Mouse (Mus musculus) cerebellum, adult 18-20 months (tissue): ENCODE measurements around the gene Gm47996.
"Not testable (repeated sequence)": the region's sequence is repeated elsewhere in the genome, so short reads cannot be mapped to it uniquely, and the experiment has no call there.

Experiments used
- DNase-seq, 2 experiments: peaks; one replicate each; pipeline ENCODE4 v3.0.0; 2021

Gene Gm47996

DNA sequence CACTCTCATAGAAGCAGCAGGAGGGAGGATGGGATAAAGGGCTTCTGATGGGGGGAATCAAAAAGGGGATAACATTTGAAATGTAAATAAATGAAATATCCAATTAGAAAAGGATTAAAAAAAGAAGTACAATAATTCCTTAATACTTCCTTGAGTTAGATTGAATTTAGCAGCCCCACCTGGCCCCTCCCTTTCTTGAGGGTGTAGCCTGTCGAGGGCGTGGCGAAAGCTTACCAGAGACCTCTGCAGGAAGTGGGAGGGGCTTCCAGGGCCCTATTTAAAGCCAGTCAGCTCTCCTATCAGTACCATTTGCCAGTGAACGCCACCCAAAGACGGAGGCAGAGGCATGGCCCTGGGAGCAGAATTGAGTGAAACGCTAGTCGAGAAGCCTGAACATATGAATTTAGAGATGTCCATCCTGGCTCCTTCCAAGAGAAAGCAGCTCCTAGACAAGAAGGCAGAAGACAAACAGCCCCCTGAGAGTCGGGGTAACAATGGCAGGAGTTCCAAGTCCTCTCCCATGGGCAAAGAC lies at the start of gene Gm47996:
Gm47996 (plus strand) TSS at position 308 of the 532 bp plus-strand sequence.
- peak in 1 of 2 experiments; percentile 3 for DNase-seq

DNA sequence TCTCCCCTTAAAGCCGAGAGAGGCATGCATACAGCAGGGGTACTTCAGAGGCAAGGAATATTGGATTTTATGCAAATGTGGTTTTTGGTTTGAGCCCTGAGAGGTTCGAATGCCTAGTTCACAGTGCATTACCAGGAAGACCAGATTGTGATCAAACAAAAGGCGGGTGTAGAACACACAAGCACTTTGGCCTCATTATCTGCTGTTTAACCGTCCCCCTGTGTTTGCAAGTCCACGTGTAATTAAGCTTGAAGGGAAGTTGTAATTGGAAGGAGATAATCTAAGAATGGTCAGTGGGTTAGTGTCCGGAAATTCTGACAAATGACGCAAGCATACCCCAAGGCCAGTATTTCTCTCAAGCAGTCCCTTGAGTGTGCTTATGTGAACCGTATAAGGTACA lies 43.9 kb upstream of the Gm47996 start:
- DNase-seq, result no peak

DNA sequence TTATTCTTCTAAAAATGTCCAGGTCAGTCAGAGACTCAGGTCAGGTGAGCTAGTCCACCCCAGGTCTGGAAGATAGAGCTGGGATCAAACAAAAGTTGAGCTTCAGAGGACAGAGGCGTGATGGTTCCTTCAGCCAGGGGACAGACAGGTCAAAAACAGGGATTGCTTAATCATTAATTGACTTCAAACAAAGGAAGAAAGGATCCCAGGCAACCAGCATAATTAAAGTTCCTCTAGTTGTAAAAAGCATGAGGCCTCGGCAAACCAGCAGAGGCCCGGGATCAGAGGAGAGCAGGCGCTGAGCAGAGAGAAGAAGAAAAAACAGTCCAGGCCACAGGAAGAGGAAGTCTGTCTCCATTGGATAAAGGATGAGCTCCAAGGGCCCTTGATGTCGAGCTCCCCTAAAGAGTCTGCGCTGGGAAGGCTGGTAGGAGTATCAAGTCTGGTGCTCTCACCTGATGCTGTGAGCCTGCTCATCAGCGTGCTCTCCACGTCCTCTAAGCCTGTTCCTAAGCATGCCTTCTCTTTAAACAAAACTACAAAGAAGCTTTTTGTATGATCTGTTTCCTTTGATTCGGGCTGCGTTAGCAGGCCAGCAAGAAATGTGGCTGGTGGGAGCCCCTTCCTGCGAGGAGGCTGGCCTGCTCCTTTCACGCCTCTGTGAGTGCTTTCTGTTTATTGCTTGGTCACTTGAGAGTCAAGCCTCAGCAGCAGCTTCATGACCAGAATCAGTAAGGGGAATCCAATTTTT lies 42.5 kb upstream of the Gm47996 start:
- no peak for DNase-seq

DNA sequence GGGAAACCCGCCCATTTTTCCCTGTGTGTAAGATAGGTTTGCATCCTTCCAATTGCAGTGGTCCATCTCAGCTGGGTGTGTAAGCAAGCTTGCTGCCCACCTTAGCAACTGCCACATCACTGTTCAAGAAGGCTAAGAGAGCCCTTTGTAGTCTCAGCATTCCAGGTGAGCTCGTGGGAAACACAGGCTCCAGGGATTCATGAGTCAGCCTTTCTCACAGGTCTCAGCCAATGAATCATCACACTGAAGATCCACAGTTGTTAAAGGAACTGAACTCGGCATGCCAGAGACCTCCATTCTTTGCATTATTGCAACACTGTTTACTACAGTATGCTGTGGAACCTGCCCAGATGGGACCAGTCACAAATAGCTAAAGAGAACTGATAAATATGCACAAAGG lies 41.3 kb upstream of the Gm47996 start:
- DNase-seq, result no peak

DNA sequence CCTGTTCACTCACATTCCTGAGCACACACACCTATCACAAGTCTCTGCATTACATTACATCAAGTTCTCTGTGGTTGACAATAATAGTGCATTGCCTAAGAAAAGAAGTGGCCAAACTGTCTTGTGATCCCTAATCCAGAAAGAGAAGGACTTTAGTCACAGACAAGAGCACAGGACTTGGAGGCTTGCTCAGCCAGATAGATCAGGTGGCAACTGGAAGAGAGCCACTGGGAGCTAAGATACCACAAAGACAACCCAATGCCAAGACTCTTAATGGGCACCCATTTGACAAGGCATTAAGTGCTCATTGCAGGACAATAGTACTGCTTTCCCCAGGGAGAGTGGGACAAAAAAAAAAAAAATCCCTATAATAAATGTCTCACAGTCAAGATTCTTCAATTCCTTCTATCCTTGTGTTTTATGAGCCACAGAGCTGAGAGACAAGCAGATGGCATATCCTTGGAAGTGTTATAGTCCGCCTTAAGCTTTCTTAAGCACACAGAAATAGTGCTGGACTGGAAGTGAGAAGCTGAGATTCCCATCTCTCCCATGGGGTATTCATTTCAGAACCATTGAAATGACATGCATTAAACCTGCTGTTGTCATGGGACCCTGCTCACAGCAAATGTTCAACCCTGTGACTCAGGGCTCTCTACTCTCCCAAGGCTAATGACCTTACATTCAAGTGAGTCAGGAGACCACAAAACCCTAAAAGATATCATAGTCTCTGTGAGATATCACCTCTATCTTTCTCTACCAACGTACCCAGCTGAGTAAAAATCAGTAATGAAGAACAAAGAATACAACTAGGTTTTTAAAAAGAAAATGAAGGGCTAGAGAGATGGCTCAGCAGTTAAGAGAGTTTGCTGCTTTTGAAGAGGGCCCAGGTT lies 38.1 kb upstream of the Gm47996 start:
- no peak for DNase-seq

DNA sequence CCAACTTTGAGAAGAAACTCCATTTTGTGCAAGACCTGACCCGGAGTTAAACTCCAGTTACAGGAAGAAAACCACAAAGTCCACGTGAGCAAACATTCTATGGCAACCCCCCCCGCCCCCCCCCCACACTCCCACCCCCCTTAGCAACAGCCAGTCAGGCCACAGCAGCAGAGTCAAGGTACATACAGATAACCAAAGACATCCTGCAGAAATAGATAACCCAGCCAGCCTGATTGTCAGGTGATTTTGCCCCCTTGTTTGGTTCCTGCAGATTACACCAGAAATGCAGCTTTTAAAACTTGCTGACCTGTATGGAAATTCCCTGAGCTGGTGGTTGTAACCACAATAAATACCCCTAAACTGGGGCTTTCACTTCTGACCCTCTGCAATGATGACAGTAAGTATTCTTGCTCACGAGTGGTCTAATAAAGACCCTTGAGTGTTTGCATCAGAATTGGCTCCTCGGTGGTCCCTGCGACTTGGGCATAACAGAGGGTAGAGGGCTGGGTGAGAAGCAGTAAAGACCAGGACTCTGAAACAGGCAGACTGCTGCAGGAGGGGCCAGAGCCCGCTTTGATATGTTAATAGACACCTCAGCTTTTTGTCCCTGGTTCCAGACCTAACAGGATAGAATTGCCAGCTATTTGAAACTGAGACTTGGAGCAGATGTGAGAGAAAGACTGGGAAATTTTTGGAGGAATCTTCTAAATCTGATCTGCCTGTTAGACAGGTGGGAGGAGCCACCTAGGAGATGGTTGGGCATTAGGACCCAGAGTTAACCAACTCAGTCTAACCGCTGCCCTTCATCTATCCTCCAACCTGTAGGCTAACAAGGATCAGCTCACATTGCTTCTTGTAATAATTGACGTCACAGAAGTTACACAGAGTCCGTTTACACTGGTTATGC lies 32.6 kb upstream of the Gm47996 start:
- DNase-seq, result no peak

DNA sequence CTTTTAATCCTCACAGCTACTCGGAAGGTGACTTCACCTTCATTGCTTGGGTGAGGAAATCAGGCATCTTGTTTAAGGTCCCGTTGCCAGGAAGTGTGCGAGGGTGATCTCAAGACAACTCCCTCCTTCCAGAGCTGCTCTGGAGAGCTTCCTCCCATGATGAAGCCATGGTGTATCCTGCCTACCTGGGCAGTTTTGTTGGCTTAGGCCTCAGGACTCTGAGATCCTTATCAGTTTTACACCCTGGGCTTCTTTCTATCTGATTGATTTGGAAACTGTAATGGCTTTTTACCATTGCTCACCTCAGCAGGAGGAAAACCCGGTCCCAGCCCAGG lies 32.0 kb upstream of the Gm47996 start:
- no peak for DNase-seq

DNA sequence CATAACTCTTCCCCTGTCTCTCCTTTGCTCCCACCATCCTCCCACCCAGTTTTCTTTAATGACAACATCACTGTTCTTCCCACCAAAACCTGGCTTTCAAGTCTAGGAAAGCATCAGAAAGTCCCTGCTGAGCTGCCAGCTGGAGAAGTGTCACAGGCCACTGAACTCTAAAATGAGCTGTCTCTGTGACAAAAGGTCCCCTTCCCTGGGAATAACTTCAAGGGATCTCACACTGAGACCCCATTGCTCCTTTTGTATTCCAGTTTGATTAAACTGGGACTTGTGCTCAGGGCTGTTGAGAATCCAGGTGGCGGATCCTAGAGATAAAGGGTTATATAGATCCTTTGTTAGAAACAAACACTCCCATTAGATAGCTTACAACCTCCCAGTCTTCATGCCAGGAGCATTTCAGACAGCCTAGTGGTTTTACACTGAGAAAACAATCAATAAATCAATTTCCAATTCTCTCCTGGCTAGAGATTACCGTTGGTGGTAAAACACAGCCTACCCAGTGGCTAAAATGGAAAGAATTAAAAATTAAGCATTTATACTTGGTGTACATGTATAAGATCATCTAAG lies 31.3 kb upstream of the Gm47996 start:
- no peak for DNase-seq

DNA sequence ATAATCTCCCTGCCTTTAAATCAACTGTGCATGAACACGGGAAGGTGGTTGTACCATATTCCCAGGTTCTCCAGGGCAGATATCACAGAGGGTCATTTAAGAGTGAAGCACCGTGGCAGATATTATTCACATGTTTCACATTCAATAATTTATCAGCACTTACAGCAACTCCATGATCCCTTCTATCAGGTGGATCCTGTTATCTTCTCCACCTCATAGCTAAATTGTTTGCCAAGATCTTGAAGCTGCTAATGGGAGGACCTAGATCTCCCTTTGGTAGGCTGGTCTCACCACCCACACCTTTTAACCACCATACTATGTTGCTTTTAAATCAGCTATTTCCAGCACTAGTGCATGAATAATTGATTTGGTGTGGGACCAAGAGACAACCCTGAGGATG lies 29.8 kb upstream of the Gm47996 start:
- no peak for DNase-seq

DNA sequence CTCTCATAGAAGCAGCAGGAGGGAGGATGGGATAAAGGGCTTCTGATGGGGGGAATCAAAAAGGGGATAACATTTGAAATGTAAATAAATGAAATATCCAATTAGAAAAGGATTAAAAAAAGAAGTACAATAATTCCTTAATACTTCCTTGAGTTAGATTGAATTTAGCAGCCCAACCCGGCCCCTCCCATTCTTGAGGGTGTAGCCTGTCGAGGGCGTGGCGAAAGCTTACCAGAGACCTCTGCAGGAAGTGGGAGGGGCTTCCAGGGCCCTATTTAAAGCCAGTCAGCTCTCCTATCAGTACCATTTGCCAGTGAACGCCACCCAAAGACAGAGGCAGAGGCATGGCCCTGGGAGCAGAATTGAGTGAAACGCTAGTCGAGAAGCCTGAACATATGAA lies 27.7 kb upstream of the Gm47996 start, which contains the start of gene Gm47985:
Gm47985 (plus strand) TSS at position 272 of the 400 bp plus-strand sequence.
- DNase-seq, result not testable (repeated sequence)

DNA sequence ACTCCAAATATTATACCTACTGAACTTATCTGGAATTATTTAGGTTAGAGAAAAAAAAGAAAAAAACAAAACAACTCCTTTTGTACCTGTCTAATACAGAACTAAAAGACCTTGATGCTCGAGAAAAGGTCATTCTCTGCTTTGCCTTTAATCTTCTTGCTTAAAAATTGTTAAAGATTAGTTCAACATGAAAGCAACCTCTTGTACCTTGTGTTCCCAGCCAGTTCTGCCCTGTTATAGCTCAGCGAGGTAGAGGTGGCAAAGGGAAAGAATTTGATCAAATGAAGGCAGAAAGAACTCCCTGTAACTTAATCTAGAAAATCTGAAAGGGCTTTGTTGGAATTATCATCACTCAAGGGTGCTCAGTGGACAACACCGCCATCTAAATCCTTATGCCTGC lies 23.7 kb upstream of the Gm47996 start:
- DNase-seq, result not testable (repeated sequence)

DNA sequence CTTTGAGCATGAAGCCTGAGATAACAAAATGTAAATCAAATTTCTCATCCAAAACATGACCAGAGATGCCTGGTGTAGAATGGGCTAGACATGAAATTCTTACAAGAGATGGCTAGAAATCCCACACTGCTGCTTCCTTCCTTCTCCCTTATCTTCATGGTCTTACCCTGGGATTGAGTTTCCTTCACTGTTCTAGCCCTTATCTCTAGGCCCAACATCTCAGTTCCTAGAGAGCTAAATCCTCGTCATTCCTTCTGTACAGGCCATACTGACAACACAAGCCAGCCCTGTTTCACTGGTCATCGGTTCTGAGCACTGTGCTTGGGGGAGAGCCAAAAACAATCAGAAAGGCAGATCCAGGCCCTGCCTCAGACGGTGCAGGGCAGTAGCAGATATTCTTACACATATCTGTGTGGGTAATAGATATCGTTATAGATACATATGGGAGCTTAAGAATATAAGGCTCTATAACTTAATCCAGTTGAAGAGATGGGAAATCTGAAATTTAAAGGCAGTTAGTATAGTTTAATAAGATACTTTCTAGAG lies 23.0 kb upstream of the Gm47996 start:
- not testable (repeated sequence) for DNase-seq

DNA sequence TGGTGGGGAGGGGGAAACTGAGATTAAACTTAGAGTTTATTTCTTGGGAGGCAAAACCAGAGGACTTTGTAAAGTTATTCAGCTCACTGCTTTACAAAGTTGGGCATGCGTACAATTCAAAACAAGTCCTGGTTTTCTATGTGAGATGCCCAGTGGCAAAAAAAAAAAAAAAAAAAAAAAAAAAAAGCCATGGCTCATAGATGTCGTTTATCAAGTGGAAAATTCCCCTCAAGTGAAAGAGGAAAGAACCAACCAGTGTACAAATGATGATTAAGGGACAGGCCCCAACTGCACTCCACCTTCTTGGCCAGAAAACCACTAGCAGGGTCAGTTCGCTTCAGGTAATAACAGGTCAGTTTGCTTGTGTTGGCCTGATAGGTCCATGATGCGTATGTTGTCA lies 21.5 kb upstream of the Gm47996 start:
- no peak for DNase-seq

DNA sequence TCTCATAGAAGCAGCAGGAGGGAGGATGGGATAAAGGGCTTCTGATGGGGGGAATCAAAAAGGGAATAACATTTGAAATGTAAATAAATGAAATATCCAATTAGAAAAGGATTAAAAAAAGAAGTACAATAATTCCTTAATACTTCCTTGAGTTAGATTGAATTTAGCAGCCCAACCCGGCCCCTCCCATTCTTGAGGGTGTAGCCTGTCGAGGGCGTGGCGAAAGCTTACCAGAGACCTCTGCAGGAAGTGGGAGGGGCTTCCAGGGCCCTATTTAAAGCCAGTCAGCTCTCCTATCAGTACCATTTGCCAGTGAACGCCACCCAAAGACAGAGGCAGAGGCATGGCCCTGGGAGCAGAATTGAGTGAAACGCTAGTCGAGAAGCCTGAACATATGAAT lies 17.9 kb upstream of the Gm47996 start, which contains the start of gene Gm8947:
Gm8947 (plus strand) TSS at position 302 of the 400 bp plus-strand sequence.
- DNase-seq, result not testable (repeated sequence)

DNA sequence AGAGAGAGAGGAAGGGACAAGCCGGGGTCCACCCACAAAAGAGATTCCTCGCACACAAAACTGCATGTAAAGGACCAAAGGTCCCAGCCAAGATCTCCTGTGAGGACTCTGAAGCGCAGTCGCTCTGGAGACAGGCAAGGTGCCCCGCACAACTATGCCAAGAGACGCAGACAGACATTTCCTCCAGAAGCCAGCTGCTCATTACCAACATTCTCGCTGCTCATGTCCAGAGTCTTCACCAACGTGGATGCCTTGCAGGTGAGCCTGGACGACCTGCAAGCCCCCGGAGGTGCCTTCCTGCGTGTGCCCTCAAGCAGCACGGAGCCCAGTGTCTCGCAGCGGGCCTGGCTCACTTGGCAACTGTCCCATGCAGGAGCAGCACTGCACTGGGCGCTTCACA lies 17.2 kb upstream of the Gm47996 start:
- DNase-seq, result not testable (repeated sequence)

DNA sequence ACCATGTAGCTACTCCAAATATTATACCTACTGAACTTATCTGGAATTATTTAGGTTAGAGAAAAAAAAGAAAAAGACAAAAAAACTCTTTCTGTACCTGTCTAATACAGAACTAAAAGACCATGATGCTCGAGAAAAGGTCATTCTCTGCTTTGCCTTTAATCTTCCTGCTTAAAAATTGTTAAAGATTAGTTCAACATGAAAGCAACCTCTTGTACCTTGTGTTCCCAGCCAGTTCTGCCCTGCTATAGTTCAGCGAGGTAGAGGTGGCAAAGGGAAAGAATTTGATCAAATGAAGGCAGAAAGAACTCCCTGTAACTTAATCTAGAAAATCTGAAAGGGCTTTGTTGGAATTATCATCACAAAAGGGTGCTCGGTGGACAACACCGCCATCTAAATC lies 13.9 kb upstream of the Gm47996 start:
- DNase-seq, result not testable (repeated sequence)

DNA sequence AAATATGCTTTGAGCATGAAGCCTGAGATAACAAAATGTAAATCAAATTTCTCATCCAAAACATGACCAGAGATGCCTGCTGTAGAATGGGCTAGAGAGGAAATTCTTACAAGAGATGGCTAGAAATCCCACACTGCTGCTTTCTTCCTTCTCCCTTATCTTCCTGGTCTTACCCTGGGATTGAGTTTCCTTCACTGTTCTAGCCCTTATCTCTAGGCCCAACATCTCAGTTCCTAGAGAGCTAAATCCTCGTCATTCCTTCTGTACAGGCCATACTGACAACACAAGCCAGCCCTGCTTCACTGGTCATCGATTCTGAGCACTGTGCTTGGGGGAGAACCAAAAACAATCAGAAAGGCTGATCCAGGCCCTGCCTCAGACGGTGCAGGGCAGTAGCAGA lies 13.2 kb upstream of the Gm47996 start:
- DNase-seq, result not testable (repeated sequence)

DNA sequence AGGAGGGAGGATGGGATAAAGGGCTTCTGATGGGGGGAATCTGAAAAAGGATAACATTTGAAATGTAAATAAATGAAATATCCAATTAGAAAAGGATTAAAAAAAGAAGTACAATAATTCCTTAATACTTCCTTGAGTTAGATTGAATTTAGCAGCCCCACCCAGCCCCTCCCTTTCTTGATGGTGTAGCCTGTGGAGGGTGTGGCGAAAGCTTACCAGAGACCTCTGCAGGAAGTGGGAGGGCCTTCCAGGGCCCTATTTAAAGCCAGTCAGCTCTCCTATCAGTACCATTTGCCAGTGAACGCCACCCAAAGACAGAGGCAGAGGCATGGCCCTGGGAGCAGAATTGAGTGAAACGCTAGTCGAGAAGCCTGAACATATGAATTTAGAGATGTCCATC lies 11.8 kb upstream of the Gm47996 start, which contains the start of gene Gm47995:
Gm47995 (plus strand) TSS at position 329 of the 400 bp plus-strand sequence.
- not testable (repeated sequence) for DNase-seq

DNA sequence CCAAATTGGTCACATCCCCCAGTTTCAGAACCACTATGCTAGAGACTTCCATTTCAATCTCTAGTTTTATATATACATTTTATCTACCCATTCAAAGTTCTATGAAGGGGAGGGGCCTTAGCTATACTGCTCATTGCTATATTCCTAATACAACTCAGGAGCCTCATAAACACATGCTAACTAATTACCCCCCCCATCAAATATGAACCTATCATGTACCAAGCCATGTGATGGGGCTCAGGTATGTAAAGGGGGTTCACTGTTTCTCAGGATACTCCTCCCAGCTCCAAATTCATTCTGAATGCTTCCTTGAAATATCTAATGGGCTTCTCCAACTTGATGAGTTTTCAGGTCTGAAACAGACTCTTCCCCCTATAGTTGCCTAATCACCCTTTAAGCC lies 9.3 kb upstream of the Gm47996 start:
- DNase-seq, result not testable (repeated sequence)

DNA sequence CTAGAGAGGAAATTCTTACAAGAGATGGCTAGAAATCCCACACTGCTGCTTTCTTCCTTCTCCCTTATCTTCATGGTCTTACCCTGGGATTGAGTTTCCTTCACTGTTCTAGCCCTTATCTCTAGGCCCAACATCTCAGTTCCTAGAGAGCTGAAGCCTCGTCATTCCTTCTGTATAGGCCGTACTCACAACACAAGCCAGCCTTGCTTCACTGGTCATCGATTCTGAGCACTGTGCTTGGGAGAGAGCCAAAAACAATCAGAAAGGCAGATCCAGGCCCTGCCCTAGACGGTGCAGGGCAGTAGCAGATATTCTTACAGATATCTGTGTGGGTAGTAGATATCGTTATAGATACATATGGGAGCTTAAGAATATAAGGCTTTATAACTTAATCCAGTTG lies 7.2 kb upstream of the Gm47996 start:
- not testable (repeated sequence) for DNase-seq

DNA sequence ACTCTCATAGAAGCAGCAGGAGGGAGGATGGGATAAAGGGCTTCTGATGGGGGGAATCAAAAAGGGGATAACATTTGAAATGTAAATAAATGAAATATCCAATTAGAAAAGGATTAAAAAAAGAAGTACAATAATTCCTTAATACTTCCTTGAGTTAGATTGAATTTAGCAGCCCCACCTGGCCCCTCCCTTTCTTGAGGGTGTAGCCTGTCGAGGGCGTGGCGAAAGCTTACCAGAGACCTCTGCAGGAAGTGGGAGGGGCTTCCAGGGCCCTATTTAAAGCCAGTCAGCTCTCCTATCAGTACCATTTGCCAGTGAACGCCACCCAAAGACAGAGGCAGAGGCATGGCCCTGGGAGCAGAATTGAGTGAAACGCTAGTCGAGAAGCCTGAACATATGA lies 6.1 kb upstream of the Gm47996 start, which contains the start of gene 3110040M04Rik:
3110040M04Rik (plus strand) TSS at position 304 of the 400 bp plus-strand sequence.
- DNase-seq, result not testable (repeated sequence)

DNA sequence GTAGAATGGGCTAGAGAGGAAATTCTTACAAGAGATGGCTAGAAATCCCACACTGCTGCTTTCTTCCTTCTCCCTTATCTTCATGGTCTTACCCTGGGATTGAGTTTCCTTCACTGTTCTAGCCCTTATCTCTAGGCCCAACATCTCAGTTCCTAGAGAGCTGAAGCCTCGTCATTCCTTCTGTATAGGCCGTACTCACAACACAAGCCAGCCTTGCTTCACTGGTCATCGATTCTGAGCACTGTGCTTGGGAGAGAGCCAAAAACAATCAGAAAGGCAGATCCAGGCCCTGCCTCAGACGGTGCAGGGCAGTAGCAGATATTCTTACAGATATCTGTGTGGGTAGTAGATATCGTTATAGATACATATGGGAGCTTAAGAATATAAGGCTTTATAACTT lies 1.4 kb upstream of the Gm47996 start:
- DNase-seq, result not testable (repeated sequence)
